Mouse (Mus musculus): ENCODE data around the gene Xrn2. TPM values are rescaled to one million over a fixed set of nuclear protein-coding genes. Genes with fewer than 3 reads are reported as not detected.

The Xrn2 gene
- total and polyA plus RNA-seq, 3 experiments = 98.0 to 108 TPM; not detected in 1

DNA sequence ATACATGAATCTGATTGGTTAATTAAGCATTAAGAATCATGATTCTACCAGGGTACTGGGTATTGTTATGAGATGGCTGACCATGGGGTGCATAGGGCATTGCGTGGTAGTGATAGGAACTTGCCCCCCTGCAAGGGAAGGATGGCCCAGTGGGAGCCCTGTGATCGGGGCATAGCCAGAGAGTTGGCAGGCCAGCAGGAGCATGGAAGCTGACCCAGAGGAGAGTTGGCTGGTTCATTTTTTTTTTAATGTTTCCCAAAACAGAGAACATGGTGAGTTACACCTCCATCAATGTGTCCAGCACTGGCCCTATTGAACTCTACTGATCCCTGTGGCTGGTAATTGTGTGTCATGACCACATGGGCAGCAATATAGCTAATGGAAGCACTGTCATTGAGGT, 30.0 kb upstream of the Xrn2 start:
- Histone ChIP-seq H3K27me3 (ENCODE audit: control insufficient read depth in 1 of 2, insufficient read depth in 2 of 2, low read length in 2 of 2) (no peaks in the 10 kb centered on the region; a peak in 1 of 4 replicates), H3K4me3 (ENCODE audit: control insufficient read depth in 1 of 2, insufficient read depth in 1 of 2, low read depth in 2 of 2, low read length in 2 of 2) (no peak overlapping the region), H3K9me3 (replicated peaks; ENCODE audit: insufficient read depth, low read length) (no peaks in the 10 kb centered on the region), H3K27ac (ENCODE audit: control insufficient read depth, low read depth, low read length) (no peak overlapping the region), H3K9ac (ENCODE audit: control insufficient read depth, low read depth, low read length, poor library complexity, severe bottlenecking) (no peak overlapping the region), H3K36me3 (ENCODE audit: control insufficient read depth in 1 of 2, insufficient read depth in 2 of 2, low read length in 2 of 2) (peaks cover 0 to 10% of the 10 kb centered on the region in 2 experiments; a peak in 2 of 4 replicates), H3K4me1 (ENCODE audit: control insufficient read depth in 1 of 2, insufficient read depth in 2 of 2, low read length in 2 of 2) (peaks cover 2 to 11% of the 10 kb centered on the region in 2 experiments; a peak in 2 of 4 replicates), H3K79me2 (ENCODE audit: control insufficient read depth, insufficient read depth, low read length, poor library complexity) (no peaks in the 10 kb centered on the region)
- no peak for DNase-seq (ENCODE audit: low read depth, low spot score)
- TF ChIP-seq MEF2A (IDR thresholded peaks at IDR 0.05; ENCODE audit: extremely low read depth, insufficient replicate concordance, low read depth, low read length, poor library complexity, severe bottlenecking) (no peak), NELFE (IDR thresholded peaks at IDR 0.05; ENCODE audit: low read depth, low read length) (no peak), POLR2A (IDR thresholded peaks at IDR 0.05; ENCODE audit: control insufficient read depth in 1 of 2, insufficient read depth in 1 of 2, low read depth in 1 of 2, low read length in 2 of 2, poor library complexity in 1 of 2) (no peak), SIN3A (IDR thresholded peaks at IDR 0.05; ENCODE audit: low read length) (no peak), ZKSCAN1 (IDR thresholded peaks at IDR 0.05; ENCODE audit: low read depth, low read length) (no peak), ZC3H11A (IDR thresholded peaks at IDR 0.05; ENCODE audit: low read depth, low read length) (no peak), GABPA (IDR thresholded peaks at IDR 0.05; ENCODE audit: low read depth, low read length) (no peak), MXI1 (IDR thresholded peaks at IDR 0.05; ENCODE audit: low read depth, low read length) (no peak), SMC3 (IDR thresholded peaks at IDR 0.05; ENCODE audit: low read depth, low read length) (no peak), E2F4 (IDR thresholded peaks at IDR 0.05; ENCODE audit: borderline replicate concordance, low read depth, low read length) (no peak), RCOR1 (IDR thresholded peaks at IDR 0.05; ENCODE audit: low read depth, low read length) (no peak), MYB (IDR thresholded peaks at IDR 0.05; ENCODE audit: low read depth, low read length) (no peak), MAFK (IDR thresholded peaks at IDR 0.05; ENCODE audit: borderline replicate concordance, low read depth, low read length) (no peak), MAX (IDR thresholded peaks at IDR 0.05; ENCODE audit: low read length) (no peak), RAD21 (IDR thresholded peaks at IDR 0.05; ENCODE audit: low read depth, low read length) (no peak), UBTF (IDR thresholded peaks at IDR 0.05; ENCODE audit: borderline replicate concordance, insufficient read depth, low read depth, low read length) (no peak), JUND (IDR thresholded peaks at IDR 0.05; ENCODE audit: low read depth, low read length) (no peak), USF2 (IDR thresholded peaks at IDR 0.05; ENCODE audit: borderline replicate concordance in 1 of 2, insufficient read depth in 1 of 2, low read depth in 1 of 2, low read length in 2 of 2) (no peak)

DNA sequence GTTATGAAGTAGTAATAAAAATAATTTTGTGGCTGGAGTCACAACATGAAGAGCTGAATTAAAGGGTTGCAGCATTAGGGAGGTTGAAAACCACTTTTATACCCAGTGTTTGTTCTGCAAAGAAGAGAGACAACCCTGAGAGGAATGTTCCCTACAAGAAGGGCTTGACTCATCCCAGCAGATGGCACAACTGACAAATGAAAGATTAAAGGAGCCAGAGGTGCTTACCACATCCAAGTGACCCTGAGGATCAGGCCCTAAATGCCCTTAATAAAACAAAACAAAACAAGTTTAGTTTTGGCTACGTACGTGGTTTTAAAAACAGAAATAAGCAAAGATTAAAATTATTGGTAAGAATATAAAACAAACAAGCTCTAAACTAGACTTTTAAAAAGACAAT, 28.0 kb upstream of the Xrn2 start:
- H3K4me1 ChIP-seq (ENCODE audit: control insufficient read depth in 1 of 2, insufficient read depth in 2 of 2, low read length in 2 of 2) = peaks cover 2 to 11% of the 10 kb centered on the region in 2 experiments; a peak in 2 of 4 replicates
- peaks cover 0 to 10% of the 10 kb centered on the region in 2 experiments; a peak in 2 of 4 replicates for H3K36me3 ChIP-seq (ENCODE audit: control insufficient read depth in 1 of 2, insufficient read depth in 2 of 2, low read length in 2 of 2)
- no peak overlapping the region for H3K4me3 ChIP-seq (ENCODE audit: control insufficient read depth in 1 of 2, insufficient read depth in 1 of 2, low read depth in 2 of 2, low read length in 2 of 2)
- no peaks in the 10 kb centered on the region; a peak in 1 of 4 replicates for H3K27me3 ChIP-seq (ENCODE audit: control insufficient read depth in 1 of 2, insufficient read depth in 2 of 2, low read length in 2 of 2)
- no peaks in the 10 kb centered on the region for H3K79me2 ChIP-seq (ENCODE audit: control insufficient read depth, insufficient read depth, low read length, poor library complexity)
- TF ChIP-seq CTCF (IDR thresholded peaks at IDR 0.05 in 2 of 3, conservative IDR thresholded peaks at IDR 0.05 in 1 of 3; ENCODE audit: control insufficient read depth in 1 of 3, insufficient read depth in 1 of 3, low read depth in 2 of 3, low read length in 3 of 3, poor library complexity in 1 of 3, severe bottlenecking in 1 of 3) (no peak), USF1 (IDR thresholded peaks at IDR 0.05; ENCODE audit: low read depth, low read length) (no peak), USF2 (IDR thresholded peaks at IDR 0.05; ENCODE audit: borderline replicate concordance in 1 of 2, insufficient read depth in 1 of 2, low read depth in 1 of 2, low read length in 2 of 2) (no peak), JUND (IDR thresholded peaks at IDR 0.05; ENCODE audit: low read depth, low read length) (no peak), MAX (IDR thresholded peaks at IDR 0.05; ENCODE audit: low read length) (no peak), E2F4 (IDR thresholded peaks at IDR 0.05; ENCODE audit: borderline replicate concordance, low read depth, low read length) (no peak), UBTF (IDR thresholded peaks at IDR 0.05; ENCODE audit: borderline replicate concordance, insufficient read depth, low read depth, low read length) (no peak), NRF1 (IDR thresholded peaks at IDR 0.05; ENCODE audit: insufficient read depth, low read depth, low read length, poor library complexity, severe bottlenecking) (no peak), MAZ (IDR thresholded peaks at IDR 0.05; ENCODE audit: low read depth, low read length) (no peak), EP300 (IDR thresholded peaks at IDR 0.05; ENCODE audit: low read depth in 1 of 2, low read length in 2 of 2) (no peak), NELFE (IDR thresholded peaks at IDR 0.05; ENCODE audit: low read depth, low read length) (no peak), BHLHE40 (IDR thresholded peaks at IDR 0.05; ENCODE audit: borderline replicate concordance, low read depth, low read length) (no peak), GATA1 (IDR thresholded peaks at IDR 0.05; ENCODE audit: low read depth, low read length) (no peak), HCFC1 (IDR thresholded peaks at IDR 0.05; ENCODE audit: low read depth, low read length) (no peak), CHD2 (IDR thresholded peaks at IDR 0.05; ENCODE audit: low read length) (no peak), ELF1 (IDR thresholded peaks at IDR 0.05; ENCODE audit: low read depth, low read length) (no peak), MYC (IDR thresholded peaks at IDR 0.05; ENCODE audit: low read depth, low read length) (no peak), ZMIZ1 (IDR thresholded peaks at IDR 0.05; ENCODE audit: low read depth, low read length) (no peak), ZNF384 (IDR thresholded peaks at IDR 0.05; ENCODE audit: low read depth, low read length) (no peak), MYB (IDR thresholded peaks at IDR 0.05; ENCODE audit: low read depth, low read length) (no peak)
- H3K9me3 ChIP-seq (replicated peaks; ENCODE audit: insufficient read depth, low read length) = no peaks in the 10 kb centered on the region
- no peak overlapping the region for H3K27ac ChIP-seq (ENCODE audit: control insufficient read depth, low read depth, low read length)
- no peak overlapping the region for H3K9ac ChIP-seq (ENCODE audit: control insufficient read depth, low read depth, low read length, poor library complexity, severe bottlenecking)
- no peak for DNase-seq (ENCODE audit: low read depth, low spot score)

All from MEL (cell line).